Mouse (Mus musculus) liver, adult 2 months (tissue): Measurements from ENCODE around the gene Ttpal.
A peak's percentile ranks its signal among the peaks of the same experiment; 100 is the strongest.

Experiments
- CTCF ChIP-seq: fragments of 200-500 bp; IDR thresholded peaks from 2 replicates; pipeline ENCODE4 v1.5.1; 2011; ENCODE audit warnings: low read depth, low read length, control low read depth
- POLR2A ChIP-seq: fragments of 200-500 bp; IDR thresholded peaks from 2 replicates; pipeline ENCODE4 v1.6.1; 2011; ENCODE audit warnings: low read length, control low read depth; ENCODE audit not compliant: insufficient read depth; ENCODE audit errors: extremely low read depth

GRCm38 (mm10) chr2:163586384-163587261 is 15.5 kb upstream of the Ttpal start:
- TF ChIP-seq CTCF (peak; percentile 89), POLR2A (no peak)
